Mouse (Mus musculus) neural tube, embryonic 13.5 days (tissue): ENCODE results near the gene Gm364. TPM values are rescaled to one million over a fixed set of nuclear protein-coding genes. Genes with fewer than 3 reads are reported as not detected.

Source experiments
- ATAC-seq: fragments of 200-750 bp; cut with Nextera tagmentation; 2 replicates; pipeline ENCODE4 v1.8.0; 2017; ENCODE audit warnings: low read depth, mild to moderate bottlenecking, moderate TSS enrichment, moderate library complexity
- H3K27ac ChIP-seq: fragments of 300-500 bp; sonication (generic); replicated peaks from 2 replicates; pipeline ENCODE4 v1.5.1; 2015; ENCODE audit warnings: moderate library complexity, mild to moderate bottlenecking, inconsistent platforms
- H3K27me3 ChIP-seq: fragments of 300-500 bp; sonication (generic); 2 replicates; pipeline ENCODE4 v1.6.1; 2015; ENCODE audit warnings: mild to moderate bottlenecking, inconsistent platforms
- H3K36me3 ChIP-seq: fragments of 300-500 bp; sonication (generic); 2 replicates; pipeline ENCODE4 v1.6.1; 2015; ENCODE audit warnings: mild to moderate bottlenecking, inconsistent platforms
- H3K4me1 ChIP-seq: fragments of 300-500 bp; sonication (generic); replicated peaks from 2 replicates; pipeline ENCODE4 v1.6.1; 2015; ENCODE audit warnings: inconsistent platforms
- H3K4me2 ChIP-seq: fragments of 300-500 bp; sonication (generic); 2 replicates; pipeline ENCODE4 v1.6.1; 2015; ENCODE audit warnings: inconsistent platforms, mild to moderate bottlenecking, moderate library complexity
- H3K4me3 ChIP-seq: fragments of 300-500 bp; sonication (generic); 2 replicates; pipeline ENCODE4 v1.5.1; 2015; ENCODE audit warnings: mild to moderate bottlenecking, inconsistent platforms
- H3K9ac ChIP-seq: fragments of 300-500 bp; sonication (generic); 2 replicates; pipeline ENCODE4 v1.6.1; 2015; ENCODE audit warnings: moderate library complexity, mild to moderate bottlenecking, inconsistent platforms
- H3K9me3 ChIP-seq: fragments of 300-500 bp; sonication (generic); 2 replicates; pipeline ENCODE4 v1.6.1; 2016; ENCODE audit warnings: inconsistent platforms
- WGBS: fragments of 180-500 bp; shearing (Covaris S2); methylation state at CpG from one replicate; pipeline ENCODE4 v1.1.7; 2015; 5-methylcytosine and 5-hydroxymethylcytosine counted together
- polyA plus RNA-seq: library from polyadenylated mRNA; unstranded; fragments of >200 nt; fragmentation: Nextera tagmentation; extraction: Ambion mirVana; gene quantifications from 2 replicates; pipeline ENCODE4 v1.2.1, GENCODE M21; 2015

Gene Gm364
- polyA plus RNA-seq: not detected in 2 replicates

GRCm38 (mm10) chrX:57408769-57409168 lies at the start of gene Gm364:
Gm364 (plus strand) TSS chrX:57409154.
- ATAC-seq: no peak

GRCm38 (mm10) chrX:57359316-57359715 lies 49.6 kb upstream of the Gm364 start:
- no peaks in the 10 kb centered on the region for H3K36me3 ChIP-seq
- H3K4me3 ChIP-seq: no peak overlapping the region
- H3K9me3 ChIP-seq: no peaks in the 10 kb centered on the region
- no peaks in the 10 kb centered on the region for H3K4me1 ChIP-seq
- no peak overlapping the region for H3K27ac ChIP-seq
- H3K4me2 ChIP-seq: no peak overlapping the region
- H3K9ac ChIP-seq: no peak overlapping the region
- no peaks in the 10 kb centered on the region for H3K27me3 ChIP-seq
- WGBS: 70% methylated on average over 1 of the region's 1 CpGs
- ATAC-seq: no peak

More at GRCm38 (mm10) chrX:57408769-57409168, at the start of gene Gm364:
- H3K4me3 ChIP-seq: no peak within 1 kb of the TSS
- H3K4me1 ChIP-seq: no peaks in the 10 kb centered on the region
- H3K36me3 ChIP-seq: no peaks in the 10 kb centered on the region
- H3K9ac ChIP-seq: no peak within 1 kb of the TSS
- no peaks in the 10 kb centered on the region for H3K27me3 ChIP-seq
- no peak within 1 kb of the TSS for H3K4me2 ChIP-seq
- 86% methylated on average over 12 of the region's 12 CpGs for WGBS
- H3K9me3 ChIP-seq: no peaks in the 10 kb centered on the region
- no peak within 1 kb of the TSS for H3K27ac ChIP-seq

- Histone ChIP-seq H3K9ac (no peak overlapping the region), H3K27me3 (no peaks in the 10 kb centered on the region), H3K36me3 (no peaks in the 10 kb centered on the region), H3K27ac (no peak overlapping the region), H3K4me1 (no peaks in the 10 kb centered on the region), H3K9me3 (no peaks in the 10 kb centered on the region), H3K4me2 (no peak overlapping the region), H3K4me3 (no peak overlapping the region)
- 60% methylated on average over 2 of the region's 2 CpGs for WGBS
- no peak for ATAC-seq
Measured at GRCm38 (mm10) chrX:57364891-57365569, 43.9 kb upstream of the Gm364 start.

- H3K9ac ChIP-seq: no peak overlapping the region
- H3K27me3 ChIP-seq: no peaks in the 10 kb centered on the region
- H3K9me3 ChIP-seq: no peaks in the 10 kb centered on the region
- H3K4me1 ChIP-seq: no peaks in the 10 kb centered on the region
- 79% methylated on average over 4 of the region's 4 CpGs for WGBS
- no peak overlapping the region for H3K27ac ChIP-seq
- no peak overlapping the region for H3K4me3 ChIP-seq
- no peak for ATAC-seq
- peaks cover 14% of the 10 kb centered on the region for H3K36me3 ChIP-seq
- no peak overlapping the region for H3K4me2 ChIP-seq
Measured at GRCm38 (mm10) chrX:57372965-57373364, 36.0 kb upstream of the Gm364 start.

GRCm38 (mm10) chrX:57373543-57373942 lies 35.4 kb upstream of the Gm364 start:
- H3K27ac ChIP-seq: no peak overlapping the region
- H3K9me3 ChIP-seq: no peaks in the 10 kb centered on the region
- no peak overlapping the region for H3K4me3 ChIP-seq
- no peaks in the 10 kb centered on the region for H3K4me1 ChIP-seq
- ATAC-seq: no peak
- peaks cover 17% of the 10 kb centered on the region for H3K36me3 ChIP-seq
- no peak overlapping the region for H3K4me2 ChIP-seq
- WGBS: 92% methylated on average over 2 of the region's 2 CpGs
- H3K27me3 ChIP-seq: no peaks in the 10 kb centered on the region
- H3K9ac ChIP-seq: no peak overlapping the region

GRCm38 (mm10) chrX:57374029-57374428 lies 34.9 kb upstream of the Gm364 start:
- H3K9ac ChIP-seq: no peak overlapping the region
- 84% methylated on average over 2 of the region's 2 CpGs for WGBS
- H3K9me3 ChIP-seq: no peaks in the 10 kb centered on the region
- no peaks in the 10 kb centered on the region for H3K27me3 ChIP-seq
- H3K27ac ChIP-seq: no peak overlapping the region
- H3K4me1 ChIP-seq: no peaks in the 10 kb centered on the region
- H3K4me3 ChIP-seq: no peak overlapping the region
- H3K4me2 ChIP-seq: no peak overlapping the region
- ATAC-seq: no peak
- H3K36me3 ChIP-seq: peaks cover 21% of the 10 kb centered on the region

- WGBS: 72% methylated on average over 3 of the region's 3 CpGs
- Histone ChIP-seq H3K36me3 (peaks cover 48% of the 10 kb centered on the region), H3K9me3 (no peaks in the 10 kb centered on the region), H3K4me1 (no peaks in the 10 kb centered on the region), H3K4me3 (no peak overlapping the region), H3K9ac (no peak overlapping the region), H3K27ac (no peak overlapping the region), H3K27me3 (no peaks in the 10 kb centered on the region), H3K4me2 (no peak overlapping the region)
- no peak for ATAC-seq
Measured at GRCm38 (mm10) chrX:57377096-57377495, 31.9 kb upstream of the Gm364 start.

- H3K4me1 ChIP-seq: no peaks in the 10 kb centered on the region
- no peak overlapping the region for H3K4me2 ChIP-seq
- H3K27ac ChIP-seq: no peak overlapping the region
- H3K36me3 ChIP-seq: peaks cover 54% of the 10 kb centered on the region
- no peaks in the 10 kb centered on the region for H3K27me3 ChIP-seq
- no peak overlapping the region for H3K9ac ChIP-seq
- no peak overlapping the region for H3K4me3 ChIP-seq
- no peak for ATAC-seq
- no peaks in the 10 kb centered on the region for H3K9me3 ChIP-seq
- 89% methylated on average over 3 of the region's 3 CpGs for WGBS
Measured at GRCm38 (mm10) chrX:57378579-57378978, 30.4 kb upstream of the Gm364 start.

GRCm38 (mm10) chrX:57380915-57381314 lies 28.0 kb upstream of the Gm364 start:
- Histone ChIP-seq H3K4me2 (no peak overlapping the region), H3K9me3 (no peaks in the 10 kb centered on the region), H3K27ac (no peak overlapping the region), H3K4me1 (no peaks in the 10 kb centered on the region), H3K36me3 (peaks cover 76% of the 10 kb centered on the region), H3K27me3 (no peaks in the 10 kb centered on the region), H3K4me3 (no peak overlapping the region), H3K9ac (no peak overlapping the region)
- no peak for ATAC-seq
- WGBS: 74% methylated on average over 5 of the region's 5 CpGs

- H3K9ac ChIP-seq: peak within 1 kb of the TSS; percentile 86
- peak within 1 kb of the TSS; percentile 58 for H3K4me2 ChIP-seq
- peaks cover 22% of the 10 kb centered on the region for H3K36me3 ChIP-seq
- H3K4me1 ChIP-seq: peaks cover 10% of the 10 kb centered on the region
- 19% methylated on average over 50 of the region's 50 CpGs for WGBS
- H3K9me3 ChIP-seq: no peaks in the 10 kb centered on the region
- peak within 1 kb of the TSS; percentile 60 for H3K4me3 ChIP-seq
- ATAC-seq: peak; percentile 97
- H3K27ac ChIP-seq: peak within 1 kb of the TSS; percentile 95
- no peaks in the 10 kb centered on the region for H3K27me3 ChIP-seq
Measured at GRCm38 (mm10) chrX:57392367-57393246, 16.3 kb upstream of the Gm364 start, which contains the start of gene Rbmx. Rbmx (minus strand) TSS chrX:57393036.

GRCm38 (mm10) chrX:57393412-57393811 lies 15.5 kb upstream of the Gm364 start:
- peak; percentile 59 for ATAC-seq
- no peaks in the 10 kb centered on the region for H3K9me3 ChIP-seq
- H3K36me3 ChIP-seq: peaks cover 16% of the 10 kb centered on the region
- H3K9ac ChIP-seq: no peak overlapping the region
- 30% methylated on average over 7 of the region's 7 CpGs for WGBS
- H3K27me3 ChIP-seq: no peaks in the 10 kb centered on the region
- H3K4me2 ChIP-seq: peak overlapping the region; percentile 52
- H3K4me1 ChIP-seq: peaks cover 10% of the 10 kb centered on the region
- H3K27ac ChIP-seq: no peak overlapping the region
- peak overlapping the region; percentile 60 for H3K4me3 ChIP-seq

GRCm38 (mm10) chrX:57401388-57401787 lies 7.6 kb upstream of the Gm364 start:
- H3K36me3 ChIP-seq: no peaks in the 10 kb centered on the region
- no peaks in the 10 kb centered on the region for H3K9me3 ChIP-seq
- no peaks in the 10 kb centered on the region for H3K4me1 ChIP-seq
- 79% methylated on average over 1 of the region's 1 CpGs for WGBS
- no peak overlapping the region for H3K9ac ChIP-seq
- no peak overlapping the region for H3K27ac ChIP-seq
- H3K4me2 ChIP-seq: no peak overlapping the region
- no peak for ATAC-seq
- no peak overlapping the region for H3K4me3 ChIP-seq
- H3K27me3 ChIP-seq: no peaks in the 10 kb centered on the region
